Mouse (Mus musculus) naive thymus-derived CD4-positive, alpha-beta T cell, adult 2 months (primary cell): Measurements from ENCODE around the gene Zfp971.
A peak's percentile ranks its signal among the peaks of the same experiment; 100 is the strongest.
"Not testable (repeated sequence)": the region's sequence is repeated elsewhere in the genome, so short reads cannot be mapped to it uniquely, and the experiment has no call there.

ENCODE experiments used
- DNase-seq: peaks from one replicate; pipeline ENCODE4 v3.0.0-alpha.2; 2011; ENCODE audit warnings: low read depth

The Zfp971 gene

DNA sequence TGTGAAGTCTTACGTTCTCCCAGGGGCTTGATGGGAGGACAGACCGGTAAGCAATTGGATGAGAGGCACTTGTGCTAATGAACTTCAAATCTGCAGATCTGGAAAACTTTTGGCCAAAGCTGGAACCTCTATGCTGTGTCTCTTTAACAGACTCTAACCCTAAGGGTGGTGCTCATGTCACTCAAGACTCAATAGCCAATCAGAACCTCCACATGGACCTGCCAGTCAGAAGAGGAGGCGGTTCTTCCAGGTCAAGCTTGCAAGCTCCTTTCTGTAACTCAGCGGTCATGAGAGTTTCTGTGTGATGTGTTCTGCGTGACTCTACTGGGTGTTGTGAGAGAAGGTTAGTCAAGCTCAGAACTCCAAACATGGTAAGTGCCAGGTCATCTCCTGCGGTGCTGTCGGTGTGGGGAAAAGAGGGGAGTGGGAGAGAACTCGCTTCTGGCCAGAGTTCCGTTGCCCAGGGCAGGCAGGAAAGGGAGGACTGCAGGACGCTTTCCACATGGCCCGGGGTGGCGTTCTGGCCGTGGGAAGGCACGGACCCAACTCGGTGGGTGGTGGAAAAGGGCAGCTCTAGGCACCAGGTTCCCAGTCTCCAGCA, at the start of gene Zfp971:
TSS of gene Zfp971 (plus strand) at position 274 of the 601 bp plus-strand sequence.
- peak; percentile 48 for DNase-seq

DNA sequence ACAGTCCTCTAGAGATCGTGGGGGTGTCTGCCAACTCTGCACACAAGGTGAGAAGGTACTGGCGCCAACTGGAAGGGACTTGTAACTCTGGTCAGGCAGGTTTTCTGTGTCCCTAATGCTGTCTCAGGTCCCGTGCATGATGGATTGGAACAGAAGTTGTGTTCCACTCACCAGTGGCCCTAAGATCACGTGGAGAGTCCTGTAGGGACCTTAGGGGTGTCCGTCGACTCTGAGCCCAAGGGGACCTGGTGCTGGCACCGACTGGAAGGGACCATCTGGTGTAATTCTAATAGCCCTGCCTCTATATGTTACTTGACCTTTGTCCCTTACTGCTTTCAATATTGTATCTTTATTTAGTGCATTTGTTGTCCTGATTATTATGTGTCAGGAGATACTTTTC, 48.3 kb upstream of the Zfp971 start:
- DNase-seq = not testable (repeated sequence)

- not testable (repeated sequence) for DNase-seq
These were observed 3.6 kb upstream of the Zfp971 start for GRCm38 (mm10) chr2:178019486-178019885.

DNA sequence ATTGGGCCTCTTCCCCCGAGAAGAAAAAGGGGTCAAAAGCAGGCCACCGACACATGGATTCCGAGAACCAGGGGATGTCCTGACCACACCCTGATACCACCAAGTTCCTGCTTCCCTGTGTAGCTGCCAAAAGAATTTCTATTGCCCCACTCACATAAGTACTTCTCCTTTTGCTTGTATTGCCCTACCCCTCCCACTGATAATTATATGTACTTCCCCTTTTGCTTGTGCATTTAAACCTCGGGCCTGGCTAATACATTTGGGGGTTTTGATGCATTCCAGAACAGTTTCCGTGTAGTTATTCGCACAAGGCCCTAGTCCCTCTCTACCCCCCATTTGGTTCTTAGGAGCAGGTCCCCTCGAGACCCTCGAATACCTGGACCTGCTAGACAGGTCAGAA, 2.3 kb upstream of the Zfp971 start:
- DNase-seq = not testable (repeated sequence)

GRCm38 (mm10) chr2:178023861-178024260, 777 bp downstream of the Zfp971 start:
- DNase-seq = not testable (repeated sequence)

DNA sequence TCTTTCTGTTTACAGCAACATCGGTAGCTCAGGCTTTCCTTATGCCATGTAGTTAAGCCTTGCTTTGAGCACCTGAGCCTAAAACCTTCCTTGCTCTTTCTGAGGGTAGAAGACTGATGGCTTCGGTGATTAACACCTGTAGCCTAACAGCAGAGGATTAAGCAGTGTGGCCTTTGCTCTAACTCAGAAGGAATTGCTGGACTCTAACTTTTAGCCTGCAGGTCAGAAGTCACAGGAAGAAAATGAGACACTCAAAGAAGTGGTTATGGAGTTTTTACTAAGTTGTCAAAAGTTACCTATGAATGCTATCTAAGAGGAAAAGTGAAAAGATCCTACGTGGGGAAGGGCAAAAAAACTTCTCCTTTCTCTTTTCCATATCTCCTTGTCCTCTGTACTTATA, 4.5 kb downstream of the Zfp971 start:
- DNase-seq = not testable (repeated sequence)

GRCm38 (mm10) chr2:178058195-178058594, 35.1 kb downstream of the Zfp971 start:
- DNase-seq = peak; percentile 75

DNA sequence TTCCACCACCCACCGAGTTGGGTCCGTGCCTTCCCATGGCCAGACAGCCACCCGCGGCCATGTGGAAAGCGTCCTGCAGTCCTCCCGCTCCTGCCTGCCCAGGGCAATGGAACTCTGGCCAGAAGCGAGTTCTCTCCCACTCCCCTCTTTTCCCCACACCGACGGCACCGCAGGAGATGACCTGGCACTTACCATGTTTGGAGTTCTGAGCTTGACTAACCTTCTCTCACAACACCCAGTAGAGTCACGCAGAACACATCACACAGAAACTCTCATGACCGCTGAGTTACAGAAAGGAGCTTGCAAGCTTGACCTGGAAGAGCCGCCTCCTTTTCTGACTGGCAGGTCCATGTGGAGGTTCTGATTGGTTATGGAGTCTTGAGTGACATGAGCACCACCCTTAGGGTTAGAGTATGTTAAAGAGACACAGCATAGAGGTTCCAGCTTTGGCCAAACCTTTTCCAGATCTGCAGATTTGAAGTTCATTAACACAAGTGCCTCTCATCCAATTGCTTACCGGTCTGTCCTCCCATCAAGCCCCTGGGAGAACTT, 55.2 kb downstream of the Zfp971 start, which contains the start of gene Zfp931:
TSS of gene Zfp931 (minus strand) at position 311 of the 552 bp plus-strand sequence.
- DNase-seq = not testable (repeated sequence)
